Mouse (Mus musculus) stomach, embryonic 15.5 days (tissue): Measurements from ENCODE around the gene Galnt12. TPM values are rescaled to one million over a fixed set of nuclear protein-coding genes. Genes with fewer than 3 reads are reported as not detected.
A peak's percentile ranks its signal among the peaks of the same experiment; 100 is the strongest.
"Not testable (repeated sequence)": the region's sequence is repeated elsewhere in the genome, so short reads cannot be mapped to it uniquely, and the experiment has no call there.

Experiments used
- ATAC-seq: fragments of 200-750 bp; cut with Nextera tagmentation; 2 replicates; pipeline ENCODE4 v1.8.0; 2017; ENCODE audit warnings: low read depth, moderate number of reproducible peaks, moderate TSS enrichment; ENCODE audit not compliant: insufficient read depth, low FRiP score
- H3K27ac ChIP-seq: fragments of 300-500 bp; sonication (generic); 2 replicates; pipeline ENCODE4 v1.5.1; 2015; ENCODE audit warnings: mild to moderate bottlenecking, inconsistent platforms
- H3K27me3 ChIP-seq: fragments of 300-500 bp; sonication (generic); replicated peaks from 2 replicates; pipeline ENCODE4 v1.6.1; 2015; ENCODE audit warnings: inconsistent platforms
- H3K36me3 ChIP-seq: fragments of 300-500 bp; sonication (generic); 2 replicates; pipeline ENCODE4 v1.6.1; 2015; ENCODE audit warnings: inconsistent platforms
- H3K4me1 ChIP-seq: fragments of 300-500 bp; sonication (generic); 2 replicates; pipeline ENCODE4 v1.6.1; 2015; ENCODE audit warnings: inconsistent platforms
- H3K4me2 ChIP-seq: fragments of 300-500 bp; sonication (generic); 2 replicates; pipeline ENCODE4 v1.6.1; 2015; ENCODE audit warnings: mild to moderate bottlenecking, inconsistent platforms
- H3K4me3 ChIP-seq: fragments of 300-500 bp; sonication (generic); replicated peaks from 2 replicates; pipeline ENCODE4 v1.5.1; 2015; ENCODE audit warnings: inconsistent platforms
- H3K9ac ChIP-seq: fragments of 300-500 bp; sonication (generic); 2 replicates; pipeline ENCODE4 v1.6.1; 2015; ENCODE audit warnings: inconsistent platforms
- H3K9me3 ChIP-seq: fragments of 300-500 bp; sonication (generic); 2 replicates; pipeline ENCODE4 v1.6.1; 2016; ENCODE audit warnings: inconsistent platforms
- WGBS: fragments of 180-500 bp; shearing (Covaris S2); methylation state at CpG from one replicate; pipeline ENCODE4 v1.1.7; 2015; 5-methylcytosine and 5-hydroxymethylcytosine counted together
- polyA plus RNA-seq: library from polyadenylated mRNA; unstranded; fragments of >200 nt; fragmentation: Nextera tagmentation; extraction: Ambion mirVana; gene quantifications from 2 replicates; pipeline ENCODE4 v1.2.1, GENCODE M21; 2015

The Galnt12 gene
- polyA plus RNA-seq, result 32.2 and 34.4 TPM in 2 replicates

GRCm38 (mm10) chr4:47091493-47092386 is at the start of gene Galnt12:
Galnt12 (plus strand) TSS chr4:47091909.
- Histone ChIP-seq H3K9ac (peak within 1 kb of the TSS; percentile 54), H3K4me3 (peak within 1 kb of the TSS; percentile 70), H3K36me3 (no peaks in the 10 kb centered on the region), H3K27ac (0 out of 2 replicates have a peak within 1 kb of the TSS, but pooled peaks have one; percentile 4), H3K4me2 (peak within 1 kb of the TSS; percentile 99), H3K4me1 (0 out of 2 replicates have a peak, but pooled peaks cover 8% of the 10 kb centered on the region), H3K27me3 (peaks cover 5% of the 10 kb centered on the region; the same call in 1 of the 2 replicates), H3K9me3 (no peaks in the 10 kb centered on the region)
- 2% methylated on average over 59 of the region's 74 CpGs for WGBS
- peak; percentile 70 for ATAC-seq

- Histone ChIP-seq H3K9me3 (no peaks in the 10 kb centered on the region), H3K9ac (no peak overlapping the region), H3K27me3 (no peaks in the 10 kb centered on the region), H3K4me2 (no peak overlapping the region), H3K36me3 (0 out of 2 replicates have a peak, but pooled peaks cover 4% of the 10 kb centered on the region), H3K4me1 (no peaks in the 10 kb centered on the region), H3K4me3 (no peak overlapping the region), H3K27ac (no peak overlapping the region)
- WGBS, result 85% methylated on average over 9 of the region's 9 CpGs
- ATAC-seq, result no peak
These were observed 47.8 kb upstream of the Galnt12 start for GRCm38 (mm10) chr4:47043866-47044265.

- Histone ChIP-seq H3K4me1 (peaks cover 16% of the 10 kb centered on the region), H3K9me3 (no peaks in the 10 kb centered on the region), H3K9ac (no peak overlapping the region), H3K36me3 (no peaks in the 10 kb centered on the region), H3K27me3 (no peaks in the 10 kb centered on the region), H3K27ac (no peak overlapping the region), H3K4me2 (no peak overlapping the region), H3K4me3 (no peak overlapping the region)
- WGBS, result 88% methylated on average over 6 of the region's 6 CpGs
- ATAC-seq, result no peak
These were observed 44.7 kb upstream of the Galnt12 start for GRCm38 (mm10) chr4:47046974-47047373.

GRCm38 (mm10) chr4:47047765-47048164 is 43.9 kb upstream of the Galnt12 start:
- H3K4me2 ChIP-seq, result no peak overlapping the region
- H3K27me3 ChIP-seq, result no peaks in the 10 kb centered on the region
- ATAC-seq, result no peak
- no peaks in the 10 kb centered on the region for H3K36me3 ChIP-seq
- H3K4me1 ChIP-seq, result peaks cover 16% of the 10 kb centered on the region
- H3K9ac ChIP-seq, result no peak overlapping the region
- no peaks in the 10 kb centered on the region for H3K9me3 ChIP-seq
- H3K4me3 ChIP-seq, result no peak overlapping the region
- 67% methylated on average over 4 of the region's 4 CpGs for WGBS
- H3K27ac ChIP-seq, result no peak overlapping the region

GRCm38 (mm10) chr4:47049216-47049615 is 42.5 kb upstream of the Galnt12 start:
- 92% methylated on average over 16 of the region's 16 CpGs for WGBS
- no peaks in the 10 kb centered on the region for H3K9me3 ChIP-seq
- H3K27me3 ChIP-seq, result no peaks in the 10 kb centered on the region
- H3K9ac ChIP-seq, result no peak overlapping the region
- H3K4me2 ChIP-seq, result no peak overlapping the region
- H3K4me1 ChIP-seq, result peaks cover 16% of the 10 kb centered on the region
- H3K4me3 ChIP-seq, result no peak overlapping the region
- H3K36me3 ChIP-seq, result no peaks in the 10 kb centered on the region
- no peak overlapping the region for H3K27ac ChIP-seq
- no peak for ATAC-seq

DNA sequence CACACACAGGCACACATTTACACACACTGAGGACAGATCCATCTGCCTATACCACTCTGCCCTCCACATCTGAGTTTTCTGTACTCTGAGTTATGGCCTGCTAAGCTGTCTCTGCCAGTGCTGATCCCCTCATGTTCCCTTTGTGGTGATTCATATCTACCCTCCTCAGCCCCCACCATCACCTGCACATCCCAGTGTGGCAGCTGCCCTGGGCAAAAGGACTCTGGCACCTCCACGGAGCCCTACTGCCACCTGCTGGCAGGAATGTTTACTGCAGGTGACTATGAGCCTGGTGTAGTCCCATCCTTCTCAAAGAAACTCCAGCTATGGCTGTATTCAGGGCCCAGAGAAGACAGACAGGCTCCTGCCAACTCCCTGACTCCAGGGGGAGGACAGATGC is 41.5 kb upstream of the Galnt12 start:
- H3K27ac ChIP-seq, result no peak overlapping the region
- H3K9me3 ChIP-seq, result no peaks in the 10 kb centered on the region
- H3K4me3 ChIP-seq, result no peak overlapping the region
- no peak overlapping the region for H3K9ac ChIP-seq
- H3K4me1 ChIP-seq, result peaks cover 16% of the 10 kb centered on the region
- no peak overlapping the region for H3K4me2 ChIP-seq
- H3K27me3 ChIP-seq, result no peaks in the 10 kb centered on the region
- no peaks in the 10 kb centered on the region for H3K36me3 ChIP-seq
- 0% methylated on average over 1 of the region's 1 CpGs for WGBS
- ATAC-seq, result peak; percentile 34

DNA sequence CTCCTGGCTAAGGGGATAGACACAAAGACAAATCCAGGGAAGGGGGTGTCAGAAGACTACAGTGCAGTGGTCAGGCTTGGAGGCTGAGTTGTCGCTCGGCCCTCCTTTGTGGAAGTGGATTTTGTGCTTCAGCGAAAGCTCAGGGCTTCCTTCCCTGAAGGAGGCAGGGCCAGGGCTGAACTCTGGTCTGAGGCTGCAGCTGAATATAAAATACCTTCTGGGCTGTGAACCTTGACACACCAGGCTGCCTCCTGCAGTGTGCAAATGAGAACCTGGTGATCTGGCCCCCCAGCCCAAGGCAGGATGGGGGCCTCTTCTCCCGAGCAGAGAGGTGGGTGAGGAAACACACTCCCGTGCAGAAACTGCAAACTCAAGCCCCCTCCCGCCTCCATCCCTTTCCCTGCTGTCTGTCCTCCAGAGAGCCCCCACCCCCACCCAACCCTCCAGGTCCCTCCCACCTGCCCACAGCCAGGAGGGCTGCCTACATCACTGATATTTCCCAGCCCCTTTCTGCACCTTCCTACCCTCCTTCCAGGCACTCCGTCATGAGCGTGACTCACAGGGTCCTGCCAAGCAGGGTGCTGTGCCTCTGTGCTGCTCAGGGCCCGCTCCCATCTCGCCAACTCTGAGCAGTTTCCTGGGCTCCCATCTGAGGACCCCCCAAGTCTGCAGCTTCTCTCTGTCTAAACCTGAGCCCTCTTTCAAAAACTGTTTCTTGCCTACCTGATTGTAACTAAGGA is 40.9 kb upstream of the Galnt12 start:
- H3K27me3 ChIP-seq, result no peaks in the 10 kb centered on the region
- no peaks in the 10 kb centered on the region for H3K36me3 ChIP-seq
- H3K9me3 ChIP-seq, result no peaks in the 10 kb centered on the region
- peaks cover 16% of the 10 kb centered on the region for H3K4me1 ChIP-seq
- no peak overlapping the region for H3K4me2 ChIP-seq
- WGBS, result 31% methylated on average over 10 of the region's 10 CpGs
- H3K27ac ChIP-seq, result no peak overlapping the region
- no peak overlapping the region for H3K4me3 ChIP-seq
- ATAC-seq, result no peak
- H3K9ac ChIP-seq, result no peak overlapping the region

- Histone ChIP-seq H3K9me3 (no peaks in the 10 kb centered on the region), H3K36me3 (no peaks in the 10 kb centered on the region), H3K27ac (no peak overlapping the region), H3K4me1 (peaks cover 16% of the 10 kb centered on the region), H3K27me3 (no peaks in the 10 kb centered on the region), H3K4me3 (no peak overlapping the region), H3K4me2 (no peak overlapping the region), H3K9ac (no peak overlapping the region)
- 58% methylated on average over 9 of the region's 9 CpGs for WGBS
- no peak for ATAC-seq
These were observed 39.8 kb upstream of the Galnt12 start for GRCm38 (mm10) chr4:47051905-47052304.

- H3K9ac ChIP-seq, ATAC-seq, H3K4me2 ChIP-seq, H3K9me3 ChIP-seq, H3K4me3 ChIP-seq, H3K27ac ChIP-seq, H3K27me3 ChIP-seq, H3K36me3 ChIP-seq: not testable (repeated sequence)
- H3K4me1 ChIP-seq, result peaks cover 16% of the 10 kb centered on the region
- WGBS, result 94% methylated on average over 9 of the region's 9 CpGs
These were observed 36.5 kb upstream of the Galnt12 start for GRCm38 (mm10) chr4:47055170-47055569.

- H3K27ac ChIP-seq, result no peak overlapping the region
- H3K4me1 ChIP-seq, result peaks cover 12% of the 10 kb centered on the region
- no peaks in the 10 kb centered on the region for H3K36me3 ChIP-seq
- H3K27me3 ChIP-seq, result no peaks in the 10 kb centered on the region
- no peaks in the 10 kb centered on the region for H3K9me3 ChIP-seq
- 90% methylated on average over 6 of the region's 6 CpGs for WGBS
- no peak overlapping the region for H3K9ac ChIP-seq
- H3K4me2 ChIP-seq, result peak overlapping the region; percentile 61; the same call in 1 of the 2 replicates
- H3K4me3 ChIP-seq, result peak overlapping the region; percentile 73; the same call in 1 of the 2 replicates
- no peak for ATAC-seq
These were observed 36.1 kb upstream of the Galnt12 start for GRCm38 (mm10) chr4:47055570-47056080.

DNA sequence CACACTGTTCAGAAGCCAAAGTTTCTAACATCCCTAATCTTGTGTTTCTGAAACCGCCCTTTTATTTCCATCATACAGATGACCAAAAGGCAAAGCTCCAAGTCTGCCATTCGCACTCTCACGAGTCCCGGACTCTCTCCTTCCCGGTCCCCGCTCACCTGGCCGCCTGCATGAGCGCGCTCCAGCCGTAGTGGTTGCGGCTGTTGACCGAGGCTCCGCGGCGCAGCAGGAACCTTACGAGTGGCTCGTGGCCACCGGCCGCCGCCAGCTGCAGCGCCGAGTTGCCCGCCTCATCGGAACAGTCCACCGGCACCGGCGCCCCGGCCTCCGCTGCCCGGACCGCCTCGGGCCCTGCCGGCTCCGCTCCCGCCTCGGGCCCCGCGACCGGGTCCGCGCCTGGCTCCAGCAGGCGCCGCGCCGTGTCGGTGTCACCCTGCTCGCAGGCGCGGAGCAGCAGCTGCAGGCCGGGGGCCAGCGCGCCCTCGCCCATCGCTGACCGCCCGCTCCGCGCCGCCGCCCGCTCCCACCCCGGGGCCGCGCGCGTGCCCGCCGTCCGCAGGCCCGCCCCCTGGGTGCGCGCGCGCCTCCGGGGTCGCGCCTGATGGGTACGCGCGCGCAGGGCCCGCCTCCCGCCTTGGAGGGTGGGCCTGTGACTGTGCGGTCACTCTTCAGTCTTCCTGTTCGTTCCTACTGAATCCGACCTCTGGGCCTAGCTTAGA is 34.8 kb upstream of the Galnt12 start, which contains the start of gene Anks6:
TSS of gene Anks6 (minus strand) at position 637 of the 719 bp plus-strand sequence.
- Histone ChIP-seq H3K9ac (peak within 1 kb of the TSS; percentile 60), H3K9me3 (no peaks in the 10 kb centered on the region), H3K4me1 (no peaks in the 10 kb centered on the region), H3K36me3 (no peaks in the 10 kb centered on the region), H3K4me3 (peak within 1 kb of the TSS; percentile 73), H3K27ac (peak within 1 kb of the TSS; percentile 73), H3K4me2 (peak within 1 kb of the TSS; percentile 61), H3K27me3 (no peaks in the 10 kb centered on the region)
- peak; percentile 87 for ATAC-seq
- under 1% methylated on average over 77 of the region's 86 CpGs for WGBS
